Mouse (Mus musculus): ENCODE measurements around the gene Lrrc43.

Gene Lrrc43

GRCm38 (mm10) chr5:123520666-123521065, 31.6 kb downstream of the Lrrc43 start:
- DNase-seq (ENCODE audit: low spot score): no peak

DNA sequence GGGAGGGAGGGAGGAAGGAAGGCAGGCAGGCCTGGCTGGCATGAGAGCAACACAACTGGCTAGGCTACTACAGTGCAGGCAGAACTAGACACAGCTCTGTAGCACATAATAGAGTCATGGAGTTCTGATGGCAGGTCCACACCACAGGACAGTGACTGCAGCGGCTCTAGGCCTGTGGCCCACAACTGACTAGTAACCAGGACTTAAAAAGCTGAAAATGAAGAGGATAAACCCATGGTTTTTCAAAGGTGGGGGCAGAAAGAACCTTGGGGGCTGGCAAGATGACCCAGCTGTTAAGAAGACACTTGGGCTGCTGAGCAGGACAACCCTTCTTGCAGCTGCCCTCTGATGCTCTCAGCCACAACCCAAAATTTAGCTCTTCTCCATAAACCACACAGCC, 32.5 kb downstream of the Lrrc43 start:
- no peak for DNase-seq (ENCODE audit: low spot score)

DNA sequence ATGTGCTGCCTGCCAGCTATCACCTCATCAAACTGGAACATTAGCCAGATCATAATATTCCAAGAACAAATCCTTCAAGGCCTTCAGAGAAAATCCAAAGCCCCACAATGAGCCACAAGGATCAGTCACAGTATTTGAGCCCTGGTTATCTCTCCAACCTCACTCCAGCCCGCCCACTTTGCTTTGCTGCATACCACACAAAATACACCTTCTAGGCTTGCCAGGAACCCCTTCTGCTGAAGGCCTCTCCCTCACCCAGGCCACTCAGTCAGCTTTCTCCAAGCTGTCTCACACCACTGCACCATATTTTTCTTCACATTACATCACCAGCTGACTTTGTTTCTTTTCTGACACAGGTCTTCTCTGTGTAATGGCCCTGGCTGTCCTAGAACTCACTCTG, 33.1 kb downstream of the Lrrc43 start:
- DNase-seq (ENCODE audit: low spot score): no peak

- DNase-seq (ENCODE audit: low spot score): peak; percentile 96
Measured at GRCm38 (mm10) chr5:123523692-123524392, 34.7 kb downstream of the Lrrc43 start, which contains the start of gene Diablo. TSS of gene Diablo (minus strand) at chr5:123524176.

DNA sequence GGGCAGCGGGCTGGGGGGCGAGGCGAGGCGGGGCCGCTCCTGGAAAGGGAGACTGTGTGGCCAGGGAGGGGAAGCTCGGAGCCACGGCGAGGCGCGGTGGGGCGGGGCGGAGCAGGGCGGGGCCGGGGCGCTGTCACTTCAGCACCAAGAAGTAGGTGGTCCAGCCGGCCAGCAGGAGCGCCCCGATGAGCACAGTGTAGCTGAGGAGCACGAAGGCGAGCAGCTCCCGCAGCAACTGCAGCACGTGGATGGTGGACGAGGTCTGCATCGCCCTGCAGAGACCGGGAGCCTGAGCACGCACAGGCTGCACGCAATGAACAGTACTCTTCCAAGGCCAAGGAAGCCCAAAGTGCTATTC, 35.3 kb downstream of the Lrrc43 start:
- DNase-seq (ENCODE audit: low spot score): no peak

DNA sequence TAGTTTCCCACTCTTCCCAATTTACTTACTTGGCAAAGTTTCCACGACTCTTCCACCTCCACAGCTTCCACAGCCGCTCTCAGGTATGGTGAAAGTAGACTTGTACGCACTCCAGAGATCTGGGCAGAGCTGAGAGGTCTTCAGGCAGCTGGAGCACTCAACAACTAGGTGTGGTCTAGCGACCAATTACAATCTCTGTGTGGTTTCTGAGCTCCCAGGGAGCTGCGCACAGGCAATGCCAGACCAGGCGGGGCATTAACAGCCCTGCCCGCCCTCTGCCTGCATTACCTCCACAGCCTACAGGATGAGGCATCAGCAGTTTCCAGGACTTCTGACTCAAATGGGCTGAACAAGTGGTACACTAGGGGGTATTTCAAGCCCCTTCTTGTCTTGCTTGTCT, 36.2 kb downstream of the Lrrc43 start, which contains the start of gene Gm49027:
Gm49027 (minus strand) TSS at position 208 of the 400 bp plus-strand sequence.
- DNase-seq (ENCODE audit: low spot score): no peak

- no peak for DNase-seq (ENCODE audit: low spot score)
Measured at GRCm38 (mm10) chr5:123525916-123526495, 36.9 kb downstream of the Lrrc43 start.

DNA sequence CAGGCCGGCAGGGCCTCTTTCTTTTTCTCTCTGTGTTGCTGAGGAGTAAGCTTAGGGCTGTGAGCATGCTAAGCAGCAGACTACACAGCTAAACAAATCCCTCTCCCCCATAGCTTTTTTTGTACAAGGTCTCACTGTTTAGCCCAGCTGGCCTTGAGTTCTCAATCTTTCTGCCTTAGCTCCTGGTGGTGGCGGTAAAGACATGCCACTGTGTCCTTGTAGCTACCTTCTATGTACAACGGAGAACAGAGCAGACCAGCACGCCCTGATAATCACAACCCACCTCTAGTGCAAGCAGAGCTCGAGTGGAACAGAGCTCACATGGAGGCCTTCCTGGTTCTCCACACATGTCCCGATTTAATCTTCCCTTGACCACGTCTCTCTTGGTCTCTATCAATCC, 39.5 kb downstream of the Lrrc43 start:
- DNase-seq (ENCODE audit: low spot score): no peak

DNA sequence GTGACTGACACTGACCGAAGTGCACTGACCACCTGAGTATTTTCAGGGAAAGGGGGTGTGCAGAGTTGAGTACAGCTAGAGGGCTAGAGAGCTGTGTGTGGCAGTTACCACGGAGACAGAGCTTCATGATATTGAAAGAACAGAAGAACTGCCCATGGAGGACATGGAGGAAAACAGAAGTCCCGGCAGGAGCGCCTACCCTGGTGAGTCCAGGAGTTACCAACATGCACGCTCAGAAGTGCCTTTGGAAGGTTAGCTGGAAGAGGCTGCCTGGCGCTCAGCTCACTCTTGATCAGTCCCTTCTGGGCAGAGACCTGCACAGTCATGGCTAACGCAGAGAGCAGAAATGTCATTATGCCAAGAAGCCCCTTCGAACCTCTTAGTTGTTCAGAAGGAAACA, 41.0 kb downstream of the Lrrc43 start:
- DNase-seq (ENCODE audit: low spot score): no peak

- DNase-seq (ENCODE audit: low spot score): no peak
Measured at GRCm38 (mm10) chr5:123533801-123534200, 44.7 kb downstream of the Lrrc43 start.

DNA sequence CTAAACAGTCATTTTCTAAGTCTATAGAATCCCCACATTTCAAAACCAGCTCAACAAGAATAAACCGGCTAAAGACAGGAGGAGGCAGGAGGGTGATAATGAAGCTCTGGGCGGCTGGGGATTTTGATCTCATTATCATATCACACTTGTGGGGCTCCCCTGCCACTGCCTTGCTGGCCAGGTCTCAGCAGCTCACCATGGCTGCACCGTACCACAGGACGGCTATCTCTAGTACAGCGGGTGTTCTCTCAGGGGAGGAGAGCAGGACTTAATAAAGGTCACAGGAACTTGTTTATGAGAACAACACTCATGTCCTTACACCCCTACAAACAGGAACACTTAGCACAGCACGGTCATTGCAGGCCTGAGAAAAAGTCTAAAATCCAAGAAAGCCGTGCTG, 66.6 kb downstream of the Lrrc43 start:
- no peak for DNase-seq (ENCODE audit: low spot score)

DNA sequence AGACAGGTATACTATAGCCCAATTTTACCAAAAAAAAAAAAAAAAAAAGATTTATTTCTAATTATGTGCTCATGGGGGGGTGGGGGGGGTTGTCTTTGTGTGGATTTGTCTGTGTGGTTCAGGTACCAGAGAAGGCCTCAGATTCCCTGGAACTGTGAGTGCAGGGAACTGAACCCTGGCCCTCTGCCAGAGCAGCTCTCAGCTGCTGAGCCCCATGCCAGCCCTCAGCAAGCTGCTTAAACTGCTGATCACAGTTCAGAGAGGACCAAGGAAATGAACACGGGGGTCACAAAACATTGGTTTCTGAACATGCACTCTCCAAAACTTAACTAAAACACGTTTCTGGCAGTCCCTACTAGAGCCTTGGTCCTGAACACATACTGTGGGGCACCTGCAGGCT, 67.3 kb downstream of the Lrrc43 start:
- DNase-seq (ENCODE audit: low spot score): no peak
